Mouse (Mus musculus): ENCODE data around the gene Kcnip1.

GRCm38 (mm10) chr11:33781561-33781971 lies 211.4 kb downstream of the Kcnip1 start:
- no peak for TF ChIP-seq CTCF (IDR thresholded peaks at IDR 0.05; ENCODE audit: insufficient read depth, low read depth, low read length)
- TF ChIP-seq POLR2A (IDR thresholded peaks at IDR 0.05; ENCODE audit: insufficient read depth, low read depth, low read length), result no peak
